Mouse (Mus musculus) liver, embryonic 14.5 days (tissue): ENCODE data around the gene Cops8. TPM values are rescaled to one million over a fixed set of nuclear protein-coding genes. Genes with fewer than 3 reads are reported as not detected.

Experiments used
- ATAC-seq: fragments of 200-750 bp; cut with Nextera tagmentation; 2 replicates; pipeline ENCODE4 v1.8.0; 2017; ENCODE audit warnings: moderate number of reproducible peaks, mild to moderate bottlenecking, moderate library complexity; ENCODE audit not compliant: insufficient read depth
- DNase-seq, 3 experiments: peaks; one replicate each; pipeline ENCODE4 v3.0.0-alpha.2; 2012 to 2013; ENCODE audit warnings: low read depth in 3 of 3, low spot score in 3 of 3
- H3K27ac ChIP-seq: fragments of 300-500 bp; sonication (generic); 2 replicates; pipeline ENCODE4 v1.5.1; 2014; ENCODE audit warnings: moderate library complexity, mild to moderate bottlenecking, control low read depth, inconsistent platforms
- H3K27me3 ChIP-seq: fragments of 300-500 bp; sonication (generic); 2 replicates; pipeline ENCODE4 v1.6.1; 2014; ENCODE audit warnings: mild to moderate bottlenecking, low read length, moderate library complexity; ENCODE audit not compliant: control insufficient read depth, insufficient read depth
- H3K36me3 ChIP-seq: fragments of 300-500 bp; sonication (generic); replicated peaks from 2 replicates; pipeline ENCODE4 v1.6.1; 2014; ENCODE audit warnings: low read depth; ENCODE audit not compliant: control insufficient read depth, insufficient read depth
- H3K4me1 ChIP-seq, 2 experiments: fragments of 200-500 bp in 1 of 2; fragments of 300-500 bp in 1 of 2; sonication (generic) in 1 of 2; replicated peaks; 2 replicates each; pipeline ENCODE4 v1.6.1; 2012 to 2014; ENCODE audit warnings: antibody characterized with exemption in 1 of 2, inconsistent platforms in 1 of 2, low read length in 1 of 2; ENCODE audit not compliant: control insufficient read depth in 2 of 2, insufficient read depth in 2 of 2
- H3K4me2 ChIP-seq: fragments of 300-500 bp; sonication (generic); 2 replicates; pipeline ENCODE4 v1.6.1; 2014; ENCODE audit warnings: low read depth, mild to moderate bottlenecking, control low read depth, moderate library complexity
- H3K4me3 ChIP-seq, 2 experiments: fragments of 200-500 bp in 1 of 2; fragments of 300-500 bp in 1 of 2; sonication (generic) in 1 of 2; 2 replicates each; pipeline ENCODE4 v1.5.1; 2012 to 2014; ENCODE audit warnings: low read depth in 2 of 2, low read length in 2 of 2, mild to moderate bottlenecking in 2 of 2, control low read depth in 1 of 2, inconsistent platforms in 1 of 2, moderate library complexity in 1 of 2; ENCODE audit not compliant: insufficient read depth in 1 of 2
- H3K9ac ChIP-seq: fragments of 300-500 bp; sonication (generic); replicated peaks from 2 replicates; pipeline ENCODE4 v1.6.1; 2014; ENCODE audit warnings: mild to moderate bottlenecking, control low read depth, moderate library complexity
- H3K9me3 ChIP-seq: fragments of 300-500 bp; sonication (generic); 2 replicates; pipeline ENCODE4 v1.6.1; 2016; ENCODE audit warnings: low read length, mixed read lengths; ENCODE audit not compliant: control insufficient read depth
- CTCF ChIP-seq: IDR thresholded peaks from 2 replicates; pipeline ENCODE4 v1.5.1; 2016; ENCODE audit warnings: antibody characterized with exemption, low read depth, control low read depth
- EP300 ChIP-seq: IDR thresholded peaks from 2 replicates; pipeline ENCODE4 v1.6.1; 2016; ENCODE audit warnings: antibody characterized with exemption, low read depth
- WGBS: fragments of 180-500 bp; shearing (Covaris S2); extraction: QIAGEN DNeasy Blood & Tissue Kit; methylation state at CpG from one replicate; pipeline ENCODE4 v1.1.7; 2014; ENCODE audit not compliant: insufficient replicate concordance; 5-methylcytosine and 5-hydroxymethylcytosine counted together
- polyA plus RNA-seq, 2 experiments: library from polyadenylated mRNA; depleted of rRNA in 1 of 2; stranded (reverse) in 1 of 2; unstranded in 1 of 2; fragments of >200 nt; fragmentation: Nextera tagmentation in 1 of 2; extraction: Ambion mirVana in 1 of 2; gene quantifications; 2 replicates each; pipeline versions ENCODE4 v1.2.1 to v1.2.3; 2012 to 2014

Gene Cops8
- polyA plus RNA-seq, 2 experiments = 30.3 to 40.3 TPM

DNA sequence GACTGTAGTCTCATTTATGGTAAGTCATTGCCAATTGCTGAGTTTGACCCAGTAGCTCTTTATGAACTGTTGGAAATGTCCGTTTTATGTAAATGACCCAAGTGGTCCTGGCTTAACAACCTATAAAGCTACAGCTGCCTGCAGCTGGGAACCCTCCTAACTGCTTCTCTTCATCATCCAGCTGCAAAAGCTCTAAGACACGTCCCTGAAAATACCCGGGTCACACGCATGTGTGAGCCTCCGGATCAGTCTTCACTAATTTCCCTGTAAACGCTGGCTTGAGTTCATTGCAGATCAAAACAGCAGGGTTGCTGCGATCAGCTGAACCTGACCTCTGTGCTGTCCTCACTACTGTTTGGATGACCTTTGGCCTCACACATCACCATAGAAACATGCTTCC, 35.6 kb downstream of the Cops8 start:
- Histone ChIP-seq H3K27me3 (no peaks in the 10 kb centered on the region), H3K4me3 (no peak overlapping the region), H3K9ac (no peak overlapping the region), H3K27ac (no peak overlapping the region), H3K36me3 (no peaks in the 10 kb centered on the region), H3K9me3 (no peaks in the 10 kb centered on the region), H3K4me2 (no peak overlapping the region), H3K4me1 (no peaks in the 10 kb centered on the region)
- no peak for ATAC-seq
- 66% methylated on average over 7 of the region's 7 CpGs for WGBS
- TF ChIP-seq EP300 (no peak), CTCF (no peak)
- peak in 1 of 3 experiments; percentile 3 for DNase-seq

DNA sequence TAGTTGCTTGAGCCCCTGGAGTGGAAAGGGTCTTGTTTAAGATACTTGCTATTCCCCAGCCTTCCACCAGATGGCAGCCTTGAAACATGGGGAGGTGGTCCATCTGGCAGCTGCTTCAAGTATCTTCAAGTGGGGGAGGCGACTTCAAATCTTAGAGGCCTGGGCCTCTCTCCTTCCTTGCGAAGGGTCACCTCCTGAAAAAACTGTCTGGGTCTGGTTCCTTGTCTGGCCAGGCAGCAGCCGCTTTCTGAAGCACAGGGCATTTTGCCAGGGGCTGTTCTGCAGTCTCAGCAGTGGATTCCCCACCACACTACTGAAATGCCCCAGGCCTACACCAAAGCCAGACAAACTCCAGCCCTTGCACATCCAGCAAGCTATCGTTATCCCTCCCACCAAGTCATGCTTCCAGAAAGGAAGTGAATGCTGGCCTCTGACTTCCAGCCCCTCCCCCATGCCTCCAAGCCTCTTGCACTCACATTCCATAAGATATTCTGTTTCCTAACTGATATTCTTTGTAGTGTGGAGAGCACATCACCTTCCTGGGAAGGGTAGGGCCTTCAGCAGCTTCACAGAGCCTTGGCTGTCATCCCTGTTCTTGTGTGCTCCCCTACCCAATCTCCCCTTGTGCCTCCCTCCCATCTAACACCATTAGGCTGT, 48.1 kb downstream of the Cops8 start:
- TF ChIP-seq EP300 (no peak), CTCF (peak; percentile 78)
- no peaks in the 10 kb centered on the region for H3K27me3 ChIP-seq
- no peak overlapping the region for H3K27ac ChIP-seq
- H3K4me1 ChIP-seq = peaks cover 0 to under 1% of the 10 kb centered on the region in 2 experiments; a peak in 1 of 4 replicates
- no peak overlapping the region for H3K4me2 ChIP-seq
- ATAC-seq = 0 out of 2 replicates have a peak, but pooled peaks have one; percentile 39
- no peak overlapping the region for H3K4me3 ChIP-seq
- no peaks in the 10 kb centered on the region for H3K9me3 ChIP-seq
- peak in 2 of 3 experiments; percentile 3 to 13 for DNase-seq
- 17% methylated on average over 4 of the region's 4 CpGs for WGBS
- no peak overlapping the region for H3K9ac ChIP-seq
- H3K36me3 ChIP-seq = no peaks in the 10 kb centered on the region

DNA sequence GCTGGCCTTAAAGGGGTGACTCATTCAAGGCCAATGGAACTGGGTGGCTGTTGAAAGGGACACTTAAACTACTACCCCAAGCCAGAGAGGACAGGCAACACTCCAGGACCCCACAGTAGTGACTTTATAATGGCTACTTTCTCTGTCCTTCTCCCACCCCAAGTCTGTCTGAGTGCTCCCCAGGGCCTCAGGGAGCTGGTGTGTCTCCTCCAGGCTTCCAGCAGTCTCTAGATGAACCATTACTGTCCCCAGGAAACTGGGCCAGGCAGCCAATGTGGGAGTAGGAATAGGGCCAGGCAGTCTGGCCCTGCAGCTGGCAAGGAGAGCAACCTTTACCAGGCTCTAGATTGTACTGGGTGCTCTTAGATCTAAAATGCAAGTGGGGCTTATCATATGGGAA, 49.0 kb downstream of the Cops8 start:
- ATAC-seq (no peak), DNase-seq (no peak)
- Histone ChIP-seq H3K36me3 (no peaks in the 10 kb centered on the region), H3K27ac (no peak overlapping the region), H3K4me2 (no peak overlapping the region), H3K9ac (no peak overlapping the region), H3K9me3 (no peaks in the 10 kb centered on the region), H3K27me3 (no peaks in the 10 kb centered on the region), H3K4me1 (no peaks in the 10 kb centered on the region; a peak in 1 of 4 replicates), H3K4me3 (no peak overlapping the region)
- TF ChIP-seq EP300 = no peak
- no peak for TF ChIP-seq CTCF

DNA sequence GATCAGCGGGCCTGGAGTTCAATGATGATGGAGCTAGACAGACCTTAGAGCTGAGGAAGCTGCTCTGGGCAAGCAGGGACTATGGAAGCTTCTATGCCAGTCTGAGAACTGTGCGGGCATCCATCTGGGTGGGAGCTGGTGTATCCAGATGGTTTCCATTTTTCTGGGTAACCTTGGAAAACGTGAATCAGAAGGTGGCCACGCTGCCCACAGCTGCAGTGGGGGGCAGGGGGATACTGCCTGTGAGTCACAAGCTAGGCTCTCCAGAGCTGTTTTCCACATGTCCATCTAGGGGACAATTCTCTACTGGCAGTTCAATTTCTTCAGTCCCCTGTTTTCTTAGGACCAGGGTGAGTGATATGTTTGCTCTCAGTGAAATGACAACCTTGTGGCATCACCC, 49.8 kb downstream of the Cops8 start:
- no peak for TF ChIP-seq EP300
- no peak for TF ChIP-seq CTCF
- H3K27ac ChIP-seq = no peak overlapping the region
- H3K4me2 ChIP-seq = no peak overlapping the region
- H3K9me3 ChIP-seq = no peaks in the 10 kb centered on the region
- no peaks in the 10 kb centered on the region for H3K36me3 ChIP-seq
- ATAC-seq = no peak
- H3K4me3 ChIP-seq = no peak overlapping the region
- H3K27me3 ChIP-seq = no peaks in the 10 kb centered on the region
- no peaks in the 10 kb centered on the region; a peak in 1 of 4 replicates for H3K4me1 ChIP-seq
- no peak overlapping the region for H3K9ac ChIP-seq
- DNase-seq = no peak
- 42% methylated on average over 4 of the region's 4 CpGs for WGBS

DNA sequence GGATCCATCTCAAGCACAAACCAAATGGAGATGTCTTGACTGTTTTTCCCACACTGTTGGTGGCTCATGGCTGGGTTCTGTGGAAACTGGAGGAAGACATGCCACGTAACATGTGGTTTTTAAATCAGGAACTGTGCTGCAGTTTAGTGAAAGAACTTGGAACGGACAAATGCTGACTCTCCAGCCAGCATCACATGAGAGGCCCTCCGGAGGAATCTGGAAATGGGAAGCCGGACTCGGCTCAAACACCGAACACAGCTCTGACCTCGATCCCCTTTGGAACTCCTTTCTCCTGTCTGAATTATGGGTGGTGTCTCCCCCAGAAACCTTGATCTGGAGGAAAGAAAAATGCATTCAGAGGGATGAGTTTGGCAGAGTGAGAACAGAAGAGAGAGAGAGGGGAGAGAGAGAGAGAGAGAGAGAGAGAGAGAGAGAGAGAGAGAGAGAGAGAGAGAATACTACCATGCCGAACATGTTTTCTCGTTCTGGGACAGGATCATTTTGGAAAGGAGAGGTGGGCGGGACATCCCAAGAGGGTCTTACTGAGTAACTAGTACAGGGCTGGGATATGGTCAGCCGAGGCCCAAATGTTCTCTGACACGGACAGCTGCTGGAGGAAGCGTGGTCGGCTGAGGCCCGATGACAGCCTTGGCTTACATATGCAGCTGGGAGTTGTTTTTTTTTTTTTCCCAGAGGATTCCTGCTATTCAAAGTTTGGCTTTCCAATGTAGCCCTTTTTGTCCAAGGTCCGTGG, 53.9 kb downstream of the Cops8 start:
- WGBS = 66% methylated on average over 16 of the region's 16 CpGs
- Histone ChIP-seq H3K9ac (no peak overlapping the region), H3K36me3 (no peaks in the 10 kb centered on the region), H3K4me1 (no peaks in the 10 kb centered on the region; a peak in 1 of 4 replicates), H3K4me3 (no peak overlapping the region), H3K9me3 (no peaks in the 10 kb centered on the region), H3K27ac (no peak overlapping the region), H3K4me2 (no peak overlapping the region), H3K27me3 (no peaks in the 10 kb centered on the region)
- TF ChIP-seq CTCF (no peak), EP300 (no peak)
- DNase-seq = no peak
- no peak for ATAC-seq
